Mouse (Mus musculus): ENCODE measurements at regions not wholly inside any gene's neighbourhood (a gene's known extent, or its start where the extent isn't known, plus 50 kb on each side); places are given as distances from the start of the nearest gene placed in this dataset.

- Histone ChIP-seq H3K36me3 (ENCODE audit: control insufficient read depth, insufficient read depth, low read length) (no peaks in the 10 kb centered on the region), H3K4me3 (ENCODE audit: extremely low read depth, insufficient read depth, insufficient read length) (no peak overlapping the region), H3K27me3 (ENCODE audit: control insufficient read depth, insufficient read depth, low read length) (no peaks in the 10 kb centered on the region), H3K4me1 (ENCODE audit: control insufficient read depth, insufficient read depth, insufficient read length) (no peaks in the 10 kb centered on the region), H3K27ac (ENCODE audit: insufficient read depth, low read length) (no peak overlapping the region)
- DNase-seq (ENCODE audit: low read depth in 1 of 2, low spot score in 2 of 2) = no peak
- WGBS = 88% methylated on average over 1 of the region's 1 CpGs
- TF ChIP-seq CTCF (IDR thresholded peaks at IDR 0.05; ENCODE audit: extremely low read depth, insufficient read depth, insufficient read length, insufficient replicate concordance) = no peak
- no peak for TF ChIP-seq POLR2A (IDR thresholded peaks at IDR 0.05; ENCODE audit: low read depth, low read length)
Observed at GRCm38 (mm10) chr2:161187516-161187915, 78.6 kb upstream of the Chd6 start.

- Histone ChIP-seq H3K27me3 (ENCODE audit: control insufficient read depth, insufficient read depth, low read length) (no peaks in the 10 kb centered on the region), H3K27ac (ENCODE audit: insufficient read depth, low read length) (no peak overlapping the region), H3K36me3 (ENCODE audit: control insufficient read depth, insufficient read depth, low read length) (no peaks in the 10 kb centered on the region), H3K4me1 (ENCODE audit: control insufficient read depth, insufficient read depth, insufficient read length) (no peaks in the 10 kb centered on the region), H3K4me3 (ENCODE audit: extremely low read depth, insufficient read depth, insufficient read length) (no peak overlapping the region)
- TF ChIP-seq POLR2A (IDR thresholded peaks at IDR 0.05; ENCODE audit: low read depth, low read length) (no peak), CTCF (IDR thresholded peaks at IDR 0.05; ENCODE audit: extremely low read depth, insufficient read depth, insufficient read length, insufficient replicate concordance) (no peak)
- no peak for DNase-seq (ENCODE audit: low read depth in 1 of 2, low spot score in 2 of 2)
Observed at GRCm38 (mm10) chr2:161185122-161185521, 76.2 kb upstream of the Chd6 start.

- peak in 1 of 2 experiments; percentile 46 for DNase-seq (ENCODE audit: low read depth in 1 of 2, low spot score in 2 of 2)
- no peaks in the 10 kb centered on the region for H3K4me1 ChIP-seq (ENCODE audit: control insufficient read depth, insufficient read depth, insufficient read length)
- TF ChIP-seq CTCF (IDR thresholded peaks at IDR 0.05; ENCODE audit: extremely low read depth, insufficient read depth, insufficient read length, insufficient replicate concordance) (no peak), POLR2A (IDR thresholded peaks at IDR 0.05; ENCODE audit: low read depth, low read length) (no peak)
- no peaks in the 10 kb centered on the region for H3K27me3 ChIP-seq (ENCODE audit: control insufficient read depth, insufficient read depth, low read length)
- no peaks in the 10 kb centered on the region for H3K36me3 ChIP-seq (ENCODE audit: control insufficient read depth, insufficient read depth, low read length)
- 5% methylated on average over 20 of the region's 20 CpGs for WGBS
- no peak overlapping the region for H3K27ac ChIP-seq (ENCODE audit: insufficient read depth, low read length)
- H3K4me3 ChIP-seq (ENCODE audit: extremely low read depth, insufficient read depth, insufficient read length) = peak overlapping the region; percentile 48; the same call in 1 of the 2 replicates
Observed at GRCm38 (mm10) chr2:161177355-161178021, 68.6 kb upstream of the Chd6 start.

GRCm38 (mm10) chr2:161166681-161167080, 57.8 kb upstream of the Chd6 start:
- Histone ChIP-seq H3K36me3 (ENCODE audit: control insufficient read depth, insufficient read depth, low read length) (no peaks in the 10 kb centered on the region), H3K27me3 (ENCODE audit: control insufficient read depth, insufficient read depth, low read length) (no peaks in the 10 kb centered on the region), H3K4me3 (ENCODE audit: extremely low read depth, insufficient read depth, insufficient read length) (no peak overlapping the region), H3K27ac (ENCODE audit: insufficient read depth, low read length) (no peak overlapping the region), H3K4me1 (ENCODE audit: control insufficient read depth, insufficient read depth, insufficient read length) (no peaks in the 10 kb centered on the region)
- TF ChIP-seq POLR2A (IDR thresholded peaks at IDR 0.05; ENCODE audit: low read depth, low read length) (no peak), CTCF (IDR thresholded peaks at IDR 0.05; ENCODE audit: extremely low read depth, insufficient read depth, insufficient read length, insufficient replicate concordance) (no peak)
- no peak for DNase-seq (ENCODE audit: low read depth in 1 of 2, low spot score in 2 of 2)
- 75% methylated on average over 3 of the region's 3 CpGs for WGBS

GRCm38 (mm10) chr2:161165495-161165894, 56.6 kb upstream of the Chd6 start:
- Histone ChIP-seq H3K4me1 (ENCODE audit: control insufficient read depth, insufficient read depth, insufficient read length) (no peaks in the 10 kb centered on the region), H3K36me3 (ENCODE audit: control insufficient read depth, insufficient read depth, low read length) (no peaks in the 10 kb centered on the region), H3K4me3 (ENCODE audit: extremely low read depth, insufficient read depth, insufficient read length) (no peak overlapping the region), H3K27ac (ENCODE audit: insufficient read depth, low read length) (no peak overlapping the region), H3K27me3 (ENCODE audit: control insufficient read depth, insufficient read depth, low read length) (no peaks in the 10 kb centered on the region)
- DNase-seq (ENCODE audit: low read depth in 1 of 2, low spot score in 2 of 2) = no peak
- TF ChIP-seq CTCF (IDR thresholded peaks at IDR 0.05; ENCODE audit: extremely low read depth, insufficient read depth, insufficient read length, insufficient replicate concordance) (no peak), POLR2A (IDR thresholded peaks at IDR 0.05; ENCODE audit: low read depth, low read length) (no peak)
- WGBS = 81% methylated on average over 3 of the region's 3 CpGs

- TF ChIP-seq POLR2A (IDR thresholded peaks at IDR 0.05; ENCODE audit: low read depth, low read length) (no peak), CTCF (IDR thresholded peaks at IDR 0.05; ENCODE audit: extremely low read depth, insufficient read depth, insufficient read length, insufficient replicate concordance) (no peak)
- Histone ChIP-seq H3K4me1 (ENCODE audit: control insufficient read depth, insufficient read depth, insufficient read length) (no peaks in the 10 kb centered on the region), H3K27me3 (ENCODE audit: control insufficient read depth, insufficient read depth, low read length) (no peaks in the 10 kb centered on the region), H3K27ac (ENCODE audit: insufficient read depth, low read length) (no peak overlapping the region), H3K36me3 (ENCODE audit: control insufficient read depth, insufficient read depth, low read length) (no peaks in the 10 kb centered on the region), H3K4me3 (ENCODE audit: extremely low read depth, insufficient read depth, insufficient read length) (no peak overlapping the region)
- no peak for DNase-seq (ENCODE audit: low read depth in 1 of 2, low spot score in 2 of 2)
- WGBS = 46% methylated on average over 5 of the region's 5 CpGs
Observed at GRCm38 (mm10) chr2:161164320-161164719, 55.4 kb upstream of the Chd6 start.
